Comparison of ENCODE assay signal across 27 mouse cellular contexts in genomic region chr3:76251385-76251784, GRCm38 (mm10).
"Had no signal": no experiment of that assay in that cellular context is flagged by ENCODE, and none has a peak within 500 bp of the region (broad histone marks: within the 10 kb centered on the region; RNA-seq: fewer than 3 reads in every experiment).

No protein-coding gene starts in this region.

- DNase-seq: cerebellum, adult 8-10 months; cerebellum, adult 9-10 months; cerebellum, adult 9-11 months; cerebellum, postnatal 10 days; cerebellum, postnatal 14 days; cerebellum, postnatal 25 days; cerebellum, postnatal 36 days; embryo, embryonic 11 days; forebrain, postnatal 0 days; gastrocnemius, adult 2 months; gastrocnemius, postnatal 10 days; gastrocnemius, postnatal 14 days; gastrocnemius, postnatal 25 days; gastrocnemius, postnatal 36 days; heart, adult 18-20 months; heart, adult 2 months had no signal

- H3K27ac ChIP-seq: embryonic facial prominence, embryonic 10.5 days; embryonic facial prominence, embryonic 12.5 days; embryonic facial prominence, embryonic 13.5 days; embryonic facial prominence, embryonic 15.5 days; forebrain, embryonic 10.5 days; forebrain, embryonic 12.5 days; forebrain, embryonic 13.5 days; forebrain, embryonic 15.5 days; gastrocnemius, adult 2 months; heart, adult 2 months had no signal

- H3K4me3 ChIP-seq: embryonic facial prominence, embryonic 10.5 days; embryonic facial prominence, embryonic 12.5 days; embryonic facial prominence, embryonic 13.5 days; embryonic facial prominence, embryonic 15.5 days; erythroblast, embryonic 14.5 days; forebrain, embryonic 10.5 days; forebrain, embryonic 12.5 days; forebrain, embryonic 13.5 days; forebrain, embryonic 15.5 days; gastrocnemius, adult 2 months; heart, adult 2 months had no signal

- H3K4me1 ChIP-seq: embryonic facial prominence, embryonic 10.5 days; embryonic facial prominence, embryonic 12.5 days; embryonic facial prominence, embryonic 13.5 days; embryonic facial prominence, embryonic 15.5 days; forebrain, embryonic 10.5 days; forebrain, embryonic 12.5 days; forebrain, embryonic 13.5 days; forebrain, embryonic 15.5 days had no signal

- H3K9me3 ChIP-seq: embryonic facial prominence, embryonic 10.5 days; embryonic facial prominence, embryonic 12.5 days; embryonic facial prominence, embryonic 13.5 days; embryonic facial prominence, embryonic 15.5 days; forebrain, embryonic 10.5 days; forebrain, embryonic 12.5 days; forebrain, embryonic 13.5 days; forebrain, embryonic 15.5 days had no signal

- H3K36me3 ChIP-seq: embryonic facial prominence, embryonic 10.5 days; embryonic facial prominence, embryonic 12.5 days; embryonic facial prominence, embryonic 13.5 days; embryonic facial prominence, embryonic 15.5 days; forebrain, embryonic 10.5 days; forebrain, embryonic 12.5 days; forebrain, embryonic 15.5 days had no signal

- H3K4me2 ChIP-seq: embryonic facial prominence, embryonic 12.5 days; embryonic facial prominence, embryonic 13.5 days; embryonic facial prominence, embryonic 15.5 days; forebrain, embryonic 12.5 days; forebrain, embryonic 13.5 days; forebrain, embryonic 15.5 days had no signal

- H3K9ac ChIP-seq: embryonic facial prominence, embryonic 12.5 days; embryonic facial prominence, embryonic 13.5 days; embryonic facial prominence, embryonic 15.5 days; forebrain, embryonic 12.5 days; forebrain, embryonic 13.5 days; forebrain, embryonic 15.5 days; forebrain, postnatal 0 days had no signal

- H3K27me3 ChIP-seq: embryonic facial prominence, embryonic 12.5 days; embryonic facial prominence, embryonic 13.5 days; embryonic facial prominence, embryonic 15.5 days; forebrain, embryonic 12.5 days; forebrain, embryonic 13.5 days; forebrain, embryonic 15.5 days had no signal

- ATAC-seq: forebrain, embryonic 13.5 days; forebrain, embryonic 14.5 days; forebrain, embryonic 15.5 days; forebrain, embryonic 16.5 days; forebrain, postnatal 0 days had no signal
